Mouse (Mus musculus) lung, embryonic 16.5 days (tissue): Measurements from ENCODE around the gene Tmem203. TPM values are rescaled to one million over a fixed set of nuclear protein-coding genes. Genes with fewer than 3 reads are reported as not detected.

Experiments used
- ATAC-seq: fragments of 200-750 bp; cut with Nextera tagmentation; 2 replicates; pipeline ENCODE4 v1.8.0; 2017; ENCODE audit warnings: low read depth, mild to moderate bottlenecking, moderate library complexity
- H3K27ac ChIP-seq: fragments of 300-500 bp; sonication (generic); 2 replicates; pipeline ENCODE4 v1.5.1; 2014; ENCODE audit warnings: mild to moderate bottlenecking, control low read depth, low read length
- H3K27me3 ChIP-seq: fragments of 300-500 bp; sonication (generic); 2 replicates; pipeline ENCODE4 v1.6.1; 2014; ENCODE audit warnings: low read depth, low read length, mixed read lengths; ENCODE audit not compliant: control insufficient read depth, insufficient read depth
- H3K36me3 ChIP-seq: fragments of 300-500 bp; sonication (generic); 2 replicates; pipeline ENCODE4 v1.6.1; 2014; ENCODE audit warnings: low read length; ENCODE audit not compliant: control insufficient read depth, insufficient read depth
- H3K4me1 ChIP-seq: fragments of 300-500 bp; sonication (generic); replicated peaks from 2 replicates; pipeline ENCODE4 v1.6.1; 2014; ENCODE audit warnings: low read length, mixed read lengths; ENCODE audit not compliant: control insufficient read depth, insufficient read depth
- H3K4me2 ChIP-seq: fragments of 300-500 bp; sonication (generic); 2 replicates; pipeline ENCODE4 v1.6.1; 2014; ENCODE audit warnings: low read depth, low read length, control low read depth
- H3K4me3 ChIP-seq: fragments of 300-500 bp; sonication (generic); 2 replicates; pipeline ENCODE4 v1.5.1; 2014; ENCODE audit warnings: mild to moderate bottlenecking, low read length, control low read depth
- H3K9ac ChIP-seq: fragments of 300-500 bp; sonication (generic); 2 replicates; pipeline ENCODE4 v1.6.1; 2014; ENCODE audit warnings: low read length, control low read depth
- H3K9me3 ChIP-seq: fragments of 300-500 bp; sonication (generic); 2 replicates; pipeline ENCODE4 v1.6.1; 2016; ENCODE audit warnings: low read length; ENCODE audit not compliant: control insufficient read depth
- WGBS: fragments of 180-500 bp; shearing (Covaris S2); extraction: QIAGEN DNeasy Blood & Tissue Kit; methylation state at CpG from one replicate; pipeline ENCODE4 v1.1.7; 2014; 5-methylcytosine and 5-hydroxymethylcytosine counted together
- polyA plus RNA-seq: library from polyadenylated mRNA; unstranded; fragments of >200 nt; fragmentation: Nextera tagmentation; extraction: Ambion mirVana; gene quantifications from 2 replicates; pipeline ENCODE4 v1.2.1, GENCODE M21; 2015

The Tmem203 gene
- polyA plus RNA-seq, 1 experiment from 2014 or later: 20.3 TPM

- peaks cover 37% of the 10 kb centered on the region for H3K36me3 ChIP-seq
- H3K4me3 ChIP-seq: no peak overlapping the region
- H3K4me1 ChIP-seq: peaks cover 14% of the 10 kb centered on the region
- ATAC-seq: no peak
- WGBS: 82% methylated on average over 2 of the region's 2 CpGs
- H3K9me3 ChIP-seq: no peaks in the 10 kb centered on the region
- peaks cover 21% of the 10 kb centered on the region for H3K27me3 ChIP-seq
- H3K9ac ChIP-seq: no peak overlapping the region
- H3K4me2 ChIP-seq: no peak overlapping the region
- peak overlapping the region; percentile 92 for H3K27ac ChIP-seq
Observed at GRCm38 (mm10) chr2:25285551-25285950, 30.3 kb downstream of the Tmem203 start.

DNA sequence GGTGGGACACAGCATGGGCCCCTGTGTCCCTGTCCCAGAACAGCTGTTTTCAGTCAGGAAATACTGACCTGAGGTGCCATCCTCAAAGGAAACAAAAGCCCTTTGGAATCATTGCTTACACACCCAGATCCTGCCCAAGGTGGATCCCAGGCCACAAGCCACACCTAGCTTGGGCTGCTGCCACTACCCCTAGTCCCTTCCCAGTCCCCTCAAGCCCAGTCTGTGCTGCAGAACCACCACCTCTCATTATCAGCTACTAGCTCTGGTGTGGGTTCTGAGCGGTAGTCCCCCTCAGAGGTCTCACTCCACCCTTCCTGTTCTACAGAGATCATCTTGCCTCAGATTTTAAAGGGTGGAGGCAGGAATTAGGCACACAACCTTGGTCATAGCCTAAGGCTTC, 31.1 kb downstream of the Tmem203 start:
- Histone ChIP-seq H3K9me3 (no peaks in the 10 kb centered on the region), H3K36me3 (peaks cover 33% of the 10 kb centered on the region), H3K4me1 (peaks cover 21% of the 10 kb centered on the region), H3K4me2 (peak overlapping the region; percentile 30; the same call in 1 of the 2 replicates), H3K27me3 (peaks cover 29% of the 10 kb centered on the region), H3K27ac (peak overlapping the region; percentile 92), H3K9ac (peak overlapping the region; percentile 43; the same call in 1 of the 2 replicates), H3K4me3 (no peak overlapping the region)
- ATAC-seq: peak; percentile 16; the same call in 1 of the 2 replicates
- WGBS: 68% methylated on average over 1 of the region's 1 CpGs

DNA sequence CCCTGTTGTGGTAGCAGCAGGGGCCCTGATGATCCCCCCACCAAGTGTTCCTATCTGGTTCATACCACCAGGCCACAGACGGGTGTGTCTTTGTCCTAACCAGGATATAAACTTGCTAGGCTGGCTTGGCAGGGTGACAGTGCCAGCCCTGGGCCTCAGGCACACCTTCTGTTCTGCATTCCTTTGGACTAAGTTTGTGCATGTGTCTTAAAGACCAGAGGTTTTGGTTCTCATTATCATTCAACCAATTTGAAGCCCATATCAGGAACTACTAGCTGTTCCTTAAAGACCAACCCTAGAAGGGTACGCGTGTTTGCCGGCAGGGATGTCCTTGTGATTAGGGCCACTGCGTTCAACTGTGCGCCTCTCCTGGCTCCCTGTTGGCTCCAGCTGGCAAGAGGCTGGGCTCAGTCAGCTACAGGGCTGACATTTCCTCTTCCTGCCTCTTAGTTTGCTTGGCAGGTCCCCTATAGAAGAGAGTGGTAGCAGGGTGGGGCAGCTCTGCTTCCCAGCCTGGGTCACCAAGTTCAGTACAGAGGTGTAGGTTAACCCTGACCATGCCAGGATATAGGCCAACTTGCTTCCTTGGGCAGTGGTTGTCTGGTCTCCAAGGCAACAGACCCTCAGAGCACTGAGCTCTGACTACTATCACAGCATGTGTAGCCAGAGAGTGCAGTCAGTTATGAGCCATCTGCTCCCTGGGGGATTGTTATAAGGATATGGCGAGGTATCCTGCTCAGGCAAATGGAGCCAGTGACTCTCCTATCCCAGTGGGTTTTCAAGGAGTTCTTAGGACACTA, 31.8 kb downstream of the Tmem203 start:
- Histone ChIP-seq H3K4me2 (peak overlapping the region; percentile 30), H3K9me3 (no peaks in the 10 kb centered on the region), H3K9ac (no peak overlapping the region), H3K4me1 (peaks cover 22% of the 10 kb centered on the region), H3K4me3 (no peak overlapping the region), H3K27me3 (peaks cover 36% of the 10 kb centered on the region), H3K27ac (peak overlapping the region; percentile 92), H3K36me3 (peaks cover 29% of the 10 kb centered on the region)
- ATAC-seq: peak; percentile 76
- 34% methylated on average over 7 of the region's 7 CpGs for WGBS

GRCm38 (mm10) chr2:25287927-25288649, 32.8 kb downstream of the Tmem203 start, which contains the start of gene Tmem210:
Gene Tmem210 (plus strand): TSS chr2:25288145.
- no peaks in the 10 kb centered on the region for H3K9me3 ChIP-seq
- H3K27ac ChIP-seq: peak within 1 kb of the TSS; percentile 92
- peaks cover 29% of the 10 kb centered on the region for H3K4me1 ChIP-seq
- no peak within 1 kb of the TSS for H3K4me3 ChIP-seq
- WGBS: 82% methylated on average over 6 of the region's 6 CpGs
- H3K4me2 ChIP-seq: peak within 1 kb of the TSS; percentile 30
- no peak for ATAC-seq
- H3K9ac ChIP-seq: no peak within 1 kb of the TSS
- H3K36me3 ChIP-seq: peaks cover 25% of the 10 kb centered on the region
- H3K27me3 ChIP-seq: peaks cover 44% of the 10 kb centered on the region

- 77% methylated on average over 7 of the region's 7 CpGs for WGBS
- Histone ChIP-seq H3K36me3 (peaks cover 20% of the 10 kb centered on the region), H3K27me3 (peaks cover 46% of the 10 kb centered on the region), H3K4me3 (no peak overlapping the region), H3K9ac (no peak overlapping the region), H3K27ac (no peak overlapping the region), H3K4me2 (no peak overlapping the region), H3K9me3 (no peaks in the 10 kb centered on the region), H3K4me1 (peaks cover 29% of the 10 kb centered on the region)
- no peak for ATAC-seq
Observed at GRCm38 (mm10) chr2:25288734-25289345, 33.6 kb downstream of the Tmem203 start.

DNA sequence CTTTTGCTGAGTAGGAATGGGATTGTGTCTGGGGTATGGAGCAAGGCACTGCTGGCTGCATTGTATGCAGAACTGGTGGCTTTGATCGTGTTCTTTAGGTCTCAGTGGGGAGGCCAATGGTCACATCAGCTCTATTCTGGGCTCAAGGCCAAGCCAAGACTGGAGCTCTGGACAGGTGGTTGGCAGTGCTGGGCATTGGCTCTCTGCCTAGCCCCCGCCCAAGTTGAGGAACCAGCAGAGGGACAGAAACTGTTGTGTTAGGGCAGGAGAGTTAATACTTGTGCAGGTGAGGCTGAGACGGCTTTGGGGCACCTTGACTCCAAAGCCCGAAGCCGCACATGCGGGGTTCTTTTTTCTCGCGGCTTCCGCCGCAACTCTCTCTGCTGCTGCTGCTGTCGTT, 34.4 kb downstream of the Tmem203 start, which contains the start of gene Lrrc26:
Gene Lrrc26, plus strand, starts transcription at position 265 of the 400 bp plus-strand sequence.
- no peak for ATAC-seq
- Histone ChIP-seq H3K27me3 (peaks cover 46% of the 10 kb centered on the region), H3K4me2 (peak within 1 kb of the TSS; percentile 47), H3K4me3 (peak within 1 kb of the TSS; percentile 42), H3K9ac (peak within 1 kb of the TSS; percentile 46; the same call in 1 of the 2 replicates), H3K9me3 (no peaks in the 10 kb centered on the region), H3K4me1 (peaks cover 29% of the 10 kb centered on the region), H3K36me3 (peaks cover 13% of the 10 kb centered on the region), H3K27ac (0 out of 2 replicates have a peak within 1 kb of the TSS, but pooled peaks have one; percentile 4)
- WGBS: 8% methylated on average over 11 of the region's 11 CpGs

GRCm38 (mm10) chr2:25290101-25290815, 35.0 kb downstream of the Tmem203 start:
- H3K4me3 ChIP-seq: peak overlapping the region; percentile 42
- WGBS: 2% methylated on average over 54 of the region's 54 CpGs

DNA sequence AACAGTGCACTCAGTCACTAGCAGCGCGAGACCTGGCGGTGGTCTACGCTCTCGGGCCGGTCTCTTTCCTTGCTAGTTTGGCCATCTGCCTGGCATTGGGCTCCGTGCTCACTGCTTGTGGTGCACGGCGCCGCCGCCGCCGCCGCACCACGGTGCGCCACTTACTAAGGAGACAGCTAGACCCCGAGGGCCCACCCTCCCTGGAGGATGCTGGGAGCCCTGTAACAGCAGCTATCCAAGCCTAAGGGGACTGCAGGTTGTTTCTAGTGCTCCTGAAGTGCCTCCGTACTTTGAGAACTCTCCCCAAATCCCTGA, 35.5 kb downstream of the Tmem203 start:
- peak overlapping the region; percentile 47 for H3K4me2 ChIP-seq
- no peak for ATAC-seq
- WGBS: 2% methylated on average over 18 of the region's 18 CpGs
- H3K9me3 ChIP-seq: no peaks in the 10 kb centered on the region
- peaks cover 1% of the 10 kb centered on the region for H3K36me3 ChIP-seq
- peaks cover 46% of the 10 kb centered on the region for H3K27me3 ChIP-seq
- peaks cover 29% of the 10 kb centered on the region for H3K4me1 ChIP-seq
- peak overlapping the region; percentile 24; the same call in 1 of the 2 replicates for H3K9ac ChIP-seq
- H3K4me3 ChIP-seq: peak overlapping the region; percentile 42
- no peak overlapping the region for H3K27ac ChIP-seq

More at GRCm38 (mm10) chr2:25290101-25290815, 35.0 kb downstream of the Tmem203 start:
- Histone ChIP-seq H3K36me3 (peaks cover 7% of the 10 kb centered on the region), H3K9ac (peak overlapping the region; percentile 46; the same call in 1 of the 2 replicates), H3K4me2 (peak overlapping the region; percentile 47), H3K9me3 (no peaks in the 10 kb centered on the region), H3K27me3 (peaks cover 46% of the 10 kb centered on the region), H3K4me1 (peaks cover 29% of the 10 kb centered on the region), H3K27ac (no peak overlapping the region)
- ATAC-seq: no peak
